Mouse (Mus musculus) embryo, embryonic 9.5 days (tissue): ENCODE results near the gene Sox14.

Source experiments
- DNase-seq: peaks from one replicate; pipeline ENCODE4 v3.0.0-alpha.2; 2017; ENCODE audit errors: extremely low spot score

The Sox14 gene

DNA sequence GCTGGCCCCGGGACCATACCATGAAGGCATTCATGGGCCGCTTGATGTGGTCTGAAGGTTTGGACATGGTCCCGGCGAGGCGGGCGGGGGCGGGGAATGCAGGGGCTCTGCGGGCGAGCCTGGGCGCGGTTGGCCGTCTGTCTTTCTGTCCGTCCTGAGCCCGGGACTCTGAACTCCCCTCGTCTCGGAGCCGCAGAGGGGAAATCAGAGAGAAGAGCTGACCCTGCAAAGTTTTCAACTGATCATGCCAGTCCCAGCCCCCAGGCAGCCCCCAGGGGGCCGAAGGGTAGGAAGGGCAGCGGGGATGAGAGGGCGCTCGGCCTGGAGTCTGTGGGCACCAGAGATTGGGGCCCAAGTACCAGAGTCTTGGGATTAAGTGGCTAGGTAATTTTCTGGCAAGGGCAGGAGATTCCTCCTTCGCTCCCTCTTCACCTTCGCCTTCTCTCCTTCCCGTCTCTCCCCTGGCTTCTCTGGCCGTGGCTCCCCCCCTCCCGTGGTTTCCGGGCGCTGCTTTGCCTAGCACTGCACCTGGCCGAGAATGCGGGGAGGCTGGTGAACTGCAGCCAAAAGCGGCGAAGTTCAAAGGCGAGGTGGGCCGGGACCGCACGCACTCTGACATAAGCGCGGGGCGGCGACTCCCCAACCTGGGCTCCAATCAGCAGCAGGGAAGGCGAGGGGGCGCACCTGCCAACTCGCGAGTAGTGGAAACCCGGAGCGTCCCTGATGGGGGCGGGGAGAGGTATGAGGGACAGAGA, at the start of gene Sox14:
Gene Sox14, minus strand, starts transcription at position 553 of the 755 bp plus-strand sequence.
- DNase-seq = peak; percentile 45

DNA sequence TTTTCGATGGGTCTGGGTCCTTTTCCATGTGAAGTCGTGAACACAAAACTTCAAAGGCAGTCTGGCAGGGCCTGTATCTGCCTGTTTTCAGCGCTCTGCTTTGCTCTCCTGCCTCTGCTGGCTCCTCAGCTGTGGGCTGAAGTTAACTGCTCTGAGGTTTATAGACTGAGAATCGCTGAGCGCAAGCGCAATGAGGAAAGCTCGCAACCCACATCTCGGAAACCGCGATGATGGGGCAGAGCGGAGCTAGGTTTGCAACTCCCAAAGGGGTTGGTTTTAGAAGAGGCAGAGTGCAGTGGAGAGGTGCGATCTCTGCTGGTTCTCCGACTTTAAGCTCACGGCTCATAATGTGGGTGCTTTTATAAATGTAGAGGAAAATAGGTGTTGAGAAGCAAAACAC, 3.3 kb upstream of the Sox14 start:
- peak; percentile 31 for DNase-seq

DNA sequence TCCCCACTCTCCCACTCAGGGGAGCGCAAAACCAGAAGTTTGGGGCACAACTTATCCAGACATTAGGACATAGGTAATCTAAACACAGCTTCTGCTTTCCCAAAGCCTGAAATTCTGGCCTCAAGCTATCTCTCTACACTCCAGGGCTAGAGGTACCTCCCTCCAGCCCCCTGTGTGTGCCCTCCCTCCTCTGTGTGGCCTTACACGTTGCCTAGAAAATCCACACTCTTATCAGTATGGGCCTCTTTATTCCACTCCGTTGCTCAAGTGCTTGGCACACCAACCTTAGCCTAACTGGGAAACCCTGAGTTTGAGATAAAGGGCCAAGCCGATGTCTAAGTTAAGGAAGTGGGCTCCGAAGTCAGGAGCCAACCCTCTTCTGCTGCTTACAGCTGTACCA, 2.6 kb upstream of the Sox14 start:
- DNase-seq = no peak

DNA sequence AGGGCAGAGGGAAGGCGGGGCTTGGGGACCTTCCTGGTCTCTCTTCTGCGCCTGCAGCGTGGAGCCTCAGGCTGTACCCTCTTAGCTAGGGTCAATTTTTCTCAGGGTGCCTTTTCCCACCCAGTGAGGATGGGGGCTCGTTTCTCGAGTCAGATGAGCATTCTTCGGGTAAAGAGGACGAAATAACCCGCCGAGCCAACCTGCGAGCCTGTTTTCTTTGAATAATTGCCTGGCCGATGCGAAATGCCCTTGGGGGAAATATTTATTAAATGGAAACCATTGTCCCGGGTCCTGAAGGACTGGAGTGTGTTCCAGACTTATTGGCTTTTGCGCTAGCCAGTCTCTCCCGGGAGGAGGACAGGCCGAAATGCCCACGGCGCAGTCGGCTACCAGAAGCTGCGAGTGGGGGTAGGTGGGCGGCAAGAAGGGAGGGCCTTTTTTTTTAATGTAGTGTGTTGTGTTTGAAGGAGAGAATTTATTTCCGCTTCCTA, 1.1 kb upstream of the Sox14 start:
- DNase-seq = no peak

DNA sequence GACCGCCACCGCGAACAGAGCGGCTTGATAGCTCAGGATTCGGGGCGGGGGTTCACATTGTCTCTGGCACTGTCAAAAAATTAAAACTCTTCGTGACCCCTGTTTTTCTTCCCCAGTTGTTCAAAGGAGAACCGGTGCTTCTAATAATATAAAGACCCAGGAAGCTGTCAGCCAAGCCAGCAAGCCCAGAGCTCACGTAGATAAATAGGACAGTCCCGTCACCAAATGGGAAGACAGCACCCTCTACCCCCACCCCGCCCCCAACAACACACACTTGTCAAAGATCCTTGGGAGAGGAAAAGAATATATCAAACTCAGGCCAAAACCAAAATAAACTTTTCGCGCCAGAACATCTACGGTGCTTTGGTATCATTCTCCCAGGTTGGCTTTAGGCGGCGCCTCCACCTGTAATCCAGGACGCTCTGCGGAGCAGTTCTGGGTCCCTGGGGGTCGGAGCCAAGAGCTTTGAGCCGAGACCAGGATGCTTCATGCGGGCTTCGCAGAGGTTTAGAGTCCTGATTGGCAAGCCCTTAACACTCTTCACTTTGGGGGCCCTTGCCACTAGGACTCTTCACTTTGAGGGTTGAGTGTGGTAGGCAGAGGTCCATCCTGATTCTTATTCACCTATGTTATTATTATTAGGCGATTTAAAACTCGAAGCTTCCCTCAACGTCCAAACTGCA, 544 bp upstream of the Sox14 start:
- peak; percentile 33 for DNase-seq

DNA sequence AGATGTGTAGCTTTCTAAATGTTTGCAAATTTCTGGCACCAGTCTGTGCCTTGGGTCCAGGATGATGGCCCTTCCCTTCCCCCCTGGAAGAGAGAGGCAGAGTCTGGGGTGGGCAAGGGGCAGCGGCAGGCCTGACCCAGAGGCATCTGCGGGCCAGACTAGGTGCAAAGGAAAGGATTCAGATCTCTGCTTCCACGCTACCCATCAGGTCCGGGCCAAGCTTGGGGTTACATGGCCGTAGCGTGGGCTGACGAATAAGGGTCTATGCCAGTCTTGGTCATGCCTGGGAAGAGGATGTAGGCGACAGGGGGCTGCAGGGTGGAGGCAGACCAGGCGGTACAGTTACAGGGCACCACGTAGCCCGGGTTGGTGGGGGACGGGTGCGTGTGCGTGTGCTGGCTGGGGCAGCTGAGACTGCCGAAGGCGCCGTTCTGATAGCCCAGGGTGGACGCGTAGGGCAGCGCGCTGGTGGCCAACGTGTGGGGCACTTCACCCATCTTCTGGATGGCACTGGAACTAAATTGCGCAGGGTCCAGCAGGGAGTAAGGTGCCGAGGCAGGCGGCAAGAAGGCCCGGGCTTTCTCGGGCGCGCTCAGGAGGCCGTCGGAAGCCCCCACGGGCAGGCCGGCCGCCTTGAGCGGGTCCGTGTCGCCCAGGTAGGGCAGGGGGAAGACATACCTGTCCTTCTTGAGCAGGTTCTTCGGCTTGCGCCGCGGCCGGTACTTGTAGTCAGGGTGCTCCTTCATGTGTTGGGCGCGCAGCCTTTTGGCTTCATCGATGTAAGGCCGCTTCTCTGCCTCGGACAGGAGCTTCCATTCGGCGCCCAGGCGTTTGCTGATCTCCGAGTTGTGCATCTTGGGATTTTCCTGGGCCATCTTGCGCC, 994 bp downstream of the Sox14 start:
- peak; percentile 36 for DNase-seq

DNA sequence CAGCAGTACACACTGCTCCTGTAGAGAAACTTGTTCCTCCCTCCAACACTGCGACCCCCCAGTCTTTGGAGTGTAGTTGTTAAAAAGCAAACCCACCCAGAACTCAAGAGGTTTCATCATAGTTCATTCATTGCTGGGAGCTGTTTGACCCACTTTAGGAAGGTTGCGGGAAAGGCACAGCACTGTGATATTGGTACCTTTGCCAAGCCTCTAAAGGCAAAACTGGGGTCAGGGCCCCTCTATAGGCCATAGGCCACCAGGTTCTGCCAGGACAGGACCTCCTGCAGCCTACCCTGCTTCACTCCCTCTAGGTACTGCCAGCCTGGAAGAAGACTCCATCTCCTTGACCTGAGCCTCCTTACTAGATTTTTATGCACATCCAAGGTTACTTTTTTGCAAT, 2.2 kb downstream of the Sox14 start:
- peak; percentile 32 for DNase-seq

DNA sequence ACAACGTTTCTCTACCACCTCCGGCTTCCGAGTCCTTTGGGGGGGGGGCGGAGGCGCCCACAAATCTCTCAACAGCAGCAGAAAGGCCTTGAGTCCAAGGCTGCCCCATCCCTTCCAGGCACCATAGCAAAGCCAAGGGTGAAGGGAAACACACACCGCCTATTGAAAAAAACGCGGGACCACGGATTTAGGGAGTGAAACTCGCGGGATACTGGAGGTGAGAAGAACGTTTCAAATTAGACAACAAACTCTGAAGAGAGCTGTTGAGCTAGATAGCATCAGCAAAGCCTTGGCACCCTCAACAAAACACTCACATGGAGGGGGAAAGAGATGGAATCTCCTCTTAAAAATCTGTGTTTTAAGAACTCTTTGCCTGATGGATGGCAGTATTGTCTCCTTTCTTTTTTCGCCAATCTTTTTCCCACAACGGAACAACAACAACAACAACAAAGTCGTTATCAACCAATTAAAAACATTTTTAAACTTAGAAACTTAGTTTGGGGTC, 2.8 kb downstream of the Sox14 start:
- DNase-seq = peak; percentile 47

DNA sequence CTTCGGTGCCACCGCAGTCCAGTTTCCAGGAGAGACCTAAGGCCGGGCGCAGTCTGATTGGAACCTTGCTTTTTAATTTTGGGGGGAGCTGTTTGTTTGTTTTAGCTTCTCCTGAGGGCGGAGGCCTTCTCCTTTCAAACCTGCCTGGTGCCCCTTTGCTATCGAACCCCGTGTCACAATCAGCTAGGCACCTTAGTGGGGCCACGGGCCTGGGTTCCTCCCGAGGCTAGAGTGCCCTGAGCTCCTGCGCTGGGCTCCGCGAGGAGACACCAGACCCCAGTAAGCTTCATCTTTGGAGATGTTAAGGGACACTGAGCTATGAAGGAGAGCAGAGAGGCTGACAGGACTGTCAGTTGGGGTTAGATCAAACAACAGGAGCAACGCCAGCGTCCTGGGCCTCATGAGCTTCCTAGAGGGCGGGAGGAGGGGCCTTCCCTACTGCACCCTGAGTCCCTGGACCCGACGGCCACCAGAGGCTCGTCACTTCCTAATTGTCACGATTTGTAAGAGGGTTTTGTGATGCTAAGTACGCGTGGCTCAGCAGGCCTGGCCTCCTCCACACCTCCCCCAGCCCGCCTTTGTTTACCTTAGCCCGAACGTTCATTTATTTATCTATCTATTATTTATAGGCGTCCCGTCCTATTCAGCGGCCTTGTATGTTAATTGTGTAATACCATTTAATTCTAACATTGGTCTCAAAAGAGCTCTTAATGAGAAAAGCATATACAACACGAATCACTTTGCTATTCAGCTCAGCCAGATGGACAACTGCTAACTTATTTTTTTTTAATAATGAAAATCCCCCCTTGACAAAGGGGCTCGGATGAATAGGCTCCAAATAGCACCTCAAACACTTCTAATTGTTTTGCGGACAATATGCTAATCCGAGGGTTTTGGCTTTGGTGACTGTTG, 3.5 kb downstream of the Sox14 start:
- DNase-seq = peak; percentile 71

DNA sequence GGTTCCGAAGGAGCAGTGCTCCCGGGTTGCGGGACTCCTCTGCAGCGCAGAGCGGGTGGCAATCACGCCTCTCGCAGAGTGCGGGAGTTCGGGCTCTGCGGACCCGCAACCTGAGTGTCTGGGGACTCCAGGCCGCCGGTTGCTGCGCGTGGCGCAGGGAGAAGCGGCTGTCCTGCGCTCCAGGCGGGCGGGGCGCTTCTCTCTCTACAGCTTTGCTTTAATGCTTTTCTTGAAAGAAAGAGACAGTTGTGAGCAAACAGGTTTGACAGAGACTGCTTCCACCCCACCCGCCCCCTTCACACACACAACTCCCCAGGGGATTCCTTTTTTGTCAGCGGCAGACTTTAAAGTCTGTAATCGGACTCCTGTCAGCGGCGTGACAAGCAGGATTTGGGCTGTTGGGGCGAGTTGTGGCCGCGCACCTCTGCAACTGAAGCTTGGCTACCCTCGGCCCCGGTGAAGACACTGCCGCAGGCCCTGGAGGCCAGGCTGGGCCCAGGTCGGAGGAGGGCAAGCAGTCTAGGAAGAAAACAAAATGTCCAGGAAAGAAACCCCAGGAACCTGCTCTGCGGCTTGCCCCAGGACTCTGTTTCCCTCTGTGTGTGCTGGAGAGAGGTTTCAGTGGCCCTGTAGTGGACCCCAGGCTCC, 4.3 kb downstream of the Sox14 start:
- DNase-seq = no peak

DNA sequence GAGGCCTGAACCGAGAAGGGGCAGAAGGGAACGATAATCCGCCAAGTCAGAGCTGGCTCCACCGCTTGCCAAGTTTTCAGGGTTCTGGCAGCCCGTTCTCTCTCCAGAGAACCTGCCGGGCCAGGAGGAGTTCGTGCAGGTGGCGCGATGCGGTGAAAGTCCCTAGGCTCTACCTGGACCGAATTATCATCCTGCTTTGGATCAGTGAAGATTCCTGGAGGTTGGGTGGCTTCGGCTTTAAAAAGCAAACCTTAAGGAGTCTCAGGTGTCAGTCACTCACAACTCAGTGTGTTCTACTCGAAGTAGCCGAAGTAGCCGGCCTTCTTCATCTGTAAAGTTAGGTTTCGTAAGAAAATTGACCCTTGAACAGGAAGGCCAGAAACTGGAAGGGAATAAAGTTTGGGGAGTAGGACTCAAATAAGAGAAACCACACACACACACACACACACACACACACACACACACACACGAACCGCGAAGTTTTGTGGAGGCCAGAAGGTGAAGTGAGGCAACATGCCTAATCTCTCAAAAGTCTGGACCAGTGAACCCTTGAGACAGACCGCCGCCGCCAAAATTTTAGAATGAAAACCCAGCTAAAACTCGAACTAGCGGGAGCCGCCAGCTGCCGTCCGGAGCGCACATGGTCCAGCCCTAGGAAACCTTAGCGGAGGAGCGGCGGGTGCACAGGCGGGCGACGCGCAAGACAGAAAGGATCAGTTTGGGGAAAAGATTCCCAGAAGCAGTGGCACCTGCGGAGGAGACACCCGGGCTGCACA, 5.0 kb downstream of the Sox14 start:
- DNase-seq = peak; percentile 47

DNA sequence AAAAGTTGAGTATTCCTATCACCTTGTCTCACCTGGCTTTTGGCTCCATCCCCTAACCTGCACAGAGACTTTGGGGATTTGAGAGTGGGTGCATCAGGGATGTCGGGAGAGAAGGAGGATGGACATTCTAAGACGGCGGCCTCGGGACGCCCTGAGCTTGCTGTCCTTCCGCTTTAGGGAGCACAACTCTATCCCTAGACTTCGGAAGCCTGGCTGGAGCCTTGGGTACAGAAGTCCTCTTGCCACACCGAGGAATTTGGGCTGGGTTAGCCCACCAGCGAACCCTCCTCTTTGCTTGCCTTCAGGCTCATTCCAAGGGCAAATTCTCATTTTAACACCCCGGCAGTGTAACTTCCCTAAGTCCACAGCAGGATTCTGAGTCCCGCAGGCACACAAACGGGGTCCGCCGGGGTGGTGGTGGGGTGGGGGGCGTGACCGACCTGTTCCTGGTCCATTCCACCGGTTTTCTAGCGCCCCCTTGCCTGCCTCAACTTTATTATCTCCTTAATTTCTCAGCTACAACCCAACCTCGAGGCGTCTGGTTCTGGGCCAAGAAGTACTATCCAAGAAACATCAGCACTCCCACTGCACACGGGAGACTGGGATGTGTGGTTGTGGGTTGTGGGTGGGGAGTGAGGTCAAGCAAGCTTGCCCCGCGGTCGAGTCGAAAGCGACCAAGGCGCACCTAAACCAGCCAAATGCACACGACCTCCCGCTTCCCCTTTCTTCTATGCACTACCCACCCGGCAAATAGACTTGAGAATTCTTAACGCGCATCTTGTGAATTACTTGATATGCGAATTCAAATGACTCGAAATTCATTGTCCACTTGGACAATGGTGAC, 5.8 kb downstream of the Sox14 start:
- DNase-seq = peak; percentile 43

DNA sequence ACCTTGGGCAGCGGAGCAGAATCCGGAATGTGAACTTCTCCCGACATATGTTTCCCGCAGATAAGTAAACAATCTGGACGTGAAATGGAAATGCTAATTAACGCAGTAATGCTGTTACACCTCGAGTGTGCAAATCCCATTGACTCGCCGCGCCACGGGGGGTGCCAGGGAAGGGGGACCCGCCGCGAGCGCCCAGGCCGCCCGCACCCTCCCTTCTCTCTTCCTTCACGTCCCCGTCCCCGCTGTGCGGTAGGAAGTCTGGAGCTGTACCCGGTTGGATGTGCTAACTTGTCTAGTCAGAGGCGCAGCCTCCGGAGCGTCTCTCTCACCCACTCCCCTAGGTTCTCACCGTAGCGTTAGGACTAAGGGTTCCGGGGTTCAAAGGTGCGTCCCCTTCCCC, 6.7 kb downstream of the Sox14 start:
- peak; percentile 38 for DNase-seq

DNA sequence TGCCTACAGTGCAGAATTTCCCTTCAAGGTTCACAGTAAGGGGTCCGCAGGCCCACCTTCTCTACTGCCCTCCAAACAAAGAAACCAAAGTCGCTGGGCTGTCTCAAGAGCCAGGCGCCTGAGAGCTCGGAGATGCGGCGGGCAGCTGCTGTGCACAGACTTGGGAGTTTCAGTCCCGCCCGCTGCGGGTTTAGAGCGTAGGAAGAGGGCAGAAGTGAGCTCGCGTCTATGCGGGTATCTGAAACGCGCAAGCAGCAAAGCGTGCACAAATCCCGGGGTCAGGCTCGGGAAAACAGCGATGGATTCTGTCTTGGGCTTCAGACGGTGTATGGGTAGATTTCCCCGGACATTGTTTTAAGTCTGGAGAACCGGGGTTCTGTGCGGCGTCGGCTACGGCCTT, 7.4 kb downstream of the Sox14 start:
- DNase-seq = peak; percentile 73

DNA sequence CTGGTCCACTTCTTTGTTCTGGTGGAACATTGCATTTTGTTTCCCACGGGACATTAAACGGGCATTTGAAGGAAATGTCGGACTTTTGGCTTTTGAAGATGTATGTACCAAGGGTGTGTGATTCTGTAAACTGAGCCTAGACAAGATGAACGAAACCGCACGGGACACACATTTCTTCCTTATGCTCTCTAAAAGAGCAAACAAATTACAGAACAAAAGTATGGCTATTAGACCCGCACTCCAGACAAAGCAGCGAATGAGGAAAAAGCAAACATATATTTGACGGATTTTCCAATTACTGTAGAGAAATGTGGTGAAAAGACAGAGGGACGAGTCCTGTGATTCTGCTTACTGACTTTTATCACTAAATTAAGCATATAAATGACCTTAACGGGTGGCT, 7.9 kb downstream of the Sox14 start:
- DNase-seq = peak; percentile 27

DNA sequence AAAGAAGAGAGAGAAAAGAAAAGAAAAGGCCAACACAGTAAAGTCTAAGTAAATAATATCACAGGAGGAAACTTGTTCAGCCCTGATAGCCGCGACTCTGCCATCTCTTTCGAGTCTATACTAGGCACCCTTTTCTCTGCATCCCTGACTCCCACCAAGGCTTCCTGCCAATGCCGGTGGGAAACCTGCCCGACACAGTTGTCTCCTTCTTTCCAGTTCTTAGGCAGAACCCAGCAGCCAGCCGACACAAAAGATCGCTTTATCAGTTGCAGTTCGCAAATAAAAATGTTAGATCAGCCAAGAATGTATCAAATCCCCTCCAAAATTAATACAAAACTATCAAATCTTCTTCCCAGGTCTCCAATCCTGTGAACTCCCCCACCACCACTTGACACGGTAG, 13.0 kb downstream of the Sox14 start:
- DNase-seq = no peak

DNA sequence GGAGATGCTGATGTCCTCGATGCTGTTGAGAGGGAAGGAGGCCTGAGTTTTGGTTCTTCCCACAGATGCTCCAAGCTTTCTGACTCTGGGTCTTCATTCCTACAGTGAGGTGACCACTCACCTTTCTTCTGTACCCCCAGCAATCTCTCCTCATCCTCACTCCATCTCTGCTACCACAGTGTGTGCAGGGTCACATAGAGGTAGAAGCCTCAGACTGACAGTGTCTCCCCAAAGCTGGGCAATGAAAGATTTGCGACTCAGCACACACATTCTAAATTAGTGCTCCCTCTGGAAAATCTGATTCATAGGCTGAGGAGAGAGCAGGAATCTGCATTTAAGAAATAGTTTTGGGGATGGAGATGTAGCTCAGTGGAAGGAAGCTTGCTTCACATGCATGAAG, 21.5 kb downstream of the Sox14 start:
- no peak for DNase-seq

DNA sequence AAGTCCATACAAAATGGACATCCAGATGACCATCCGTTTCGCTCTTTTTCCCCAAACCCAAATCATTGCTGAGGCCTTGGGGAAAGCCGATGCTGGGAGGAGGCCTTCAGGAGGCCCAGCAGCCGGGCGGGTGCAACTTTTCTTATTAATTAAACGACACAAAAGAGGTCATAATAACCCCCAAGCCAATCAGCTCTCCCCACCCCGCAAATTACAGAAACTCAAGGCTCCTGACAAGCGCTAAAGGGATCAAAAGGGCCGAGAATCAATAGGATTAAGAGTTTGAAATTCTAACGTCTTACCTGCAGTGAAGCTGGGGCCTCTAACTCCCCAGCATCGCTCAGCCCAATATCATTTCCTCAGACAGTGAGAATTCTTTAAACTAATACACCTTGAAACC, 22.6 kb downstream of the Sox14 start:
- DNase-seq = no peak

DNA sequence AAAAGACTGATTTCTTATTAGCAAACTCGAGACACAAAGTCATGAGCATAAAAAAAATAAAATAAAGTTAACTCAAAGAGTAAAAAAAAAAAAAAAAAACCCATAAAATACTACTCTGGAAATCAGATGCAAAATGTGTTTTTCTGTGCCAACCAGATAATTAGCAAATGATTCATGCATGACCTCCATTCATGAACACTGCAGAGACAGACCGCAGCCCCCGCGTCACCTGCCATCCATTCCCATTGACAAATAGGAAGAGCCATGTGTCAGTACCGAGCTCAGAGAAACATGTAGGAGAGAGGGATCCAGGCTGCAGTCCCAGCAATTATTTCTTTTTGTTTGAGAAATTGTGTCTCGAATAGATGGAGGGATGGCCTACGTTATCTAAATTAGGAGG, 25.6 kb downstream of the Sox14 start:
- no peak for DNase-seq
